9 mouse cellular contexts compared by ENCODE assay signal in genomic region chr9:66061656-66062055, GRCm38 (mm10). TPM values are rescaled to one million over a fixed set of nuclear protein-coding genes. Genes with fewer than 3 reads are reported as not detected.
DNase-seq lines count a peak whose midpoint lies in the region; ATAC-seq and TF ChIP-seq lines count a peak whose summit lies in the region.
"Had no signal": no experiment of that assay in that cellular context is flagged by ENCODE, and none has a peak within 500 bp of the region (broad histone marks: within the 10 kb centered on the region; RNA-seq: fewer than 3 reads in every experiment).

No protein-coding gene starts in this region.

- H3K9me3 ChIP-seq in heart, embryonic 12.5 days (replicated peaks): no peaks in the 10 kb centered on the region
- no peaks in the 10 kb centered on the region for H3K9me3 ChIP-seq in hindbrain, embryonic 10.5 days
- no peaks in the 10 kb centered on the region for H3K9me3 ChIP-seq in liver, embryonic 16.5 days (replicated peaks; ENCODE audit: control insufficient read depth, low read length)

- ATAC-seq in heart, embryonic 12.5 days (ENCODE audit: insufficient number of reproducible peaks, low FRiP score): no peak
- ATAC-seq in liver, embryonic 16.5 days (ENCODE audit: low read depth): no peak

- H3K27me3 ChIP-seq in heart, embryonic 12.5 days (replicated peaks): no peaks in the 10 kb centered on the region
- peaks cover 3% of the 10 kb centered on the region; the same call in 1 of the 2 replicates for H3K27me3 ChIP-seq in hindbrain, embryonic 10.5 days (ENCODE audit: insufficient read depth, poor library complexity, severe bottlenecking)
- no peaks in the 10 kb centered on the region for H3K27me3 ChIP-seq in liver, embryonic 16.5 days (ENCODE audit: control insufficient read depth, insufficient read depth, low read depth, low read length)

- H3K4me3 ChIP-seq in heart, embryonic 12.5 days: peak overlapping the region; percentile 67
- H3K4me3 ChIP-seq in hindbrain, embryonic 10.5 days: peak overlapping the region; percentile 77
- H3K4me3 ChIP-seq in liver, embryonic 16.5 days (ENCODE audit: low read depth, low read length): peak overlapping the region; percentile 93

- H3K36me3 ChIP-seq in heart, embryonic 12.5 days: peaks cover 47% of the 10 kb centered on the region
- peaks cover 44% of the 10 kb centered on the region for H3K36me3 ChIP-seq in hindbrain, embryonic 10.5 days
- H3K36me3 ChIP-seq in liver, embryonic 16.5 days (ENCODE audit: control insufficient read depth, insufficient read depth): peaks cover 42% of the 10 kb centered on the region

- intact Hi-C loops in heart, postnatal 10 days (cut with DNase I): loop anchor here (5.0 kb wide), 1 partner anchor 61 kb away; no protein-coding TSS in a partner anchor

- TF ChIP-seq POLR2A in brain, embryonic 14.5 days (IDR thresholded peaks at IDR 0.05; ENCODE audit: borderline replicate concordance, extremely low read depth, insufficient read depth, insufficient read length, poor library complexity, severe bottlenecking): no peak

- TF ChIP-seq CTCF in brain, embryonic 14.5 days (IDR thresholded peaks at IDR 0.05; ENCODE audit: borderline replicate concordance, extremely low read depth, insufficient read depth, insufficient read length): no peak

- 94% methylated on average over 3 of the region's 3 CpGs for WGBS in heart, embryonic 12.5 days
- WGBS in hindbrain, embryonic 10.5 days: 93% methylated on average over 3 of the region's 3 CpGs
- WGBS in liver, embryonic 16.5 days (ENCODE audit: insufficient replicate concordance): 80% methylated on average over 3 of the region's 3 CpGs

- 0 out of 2 replicates have a peak overlapping the region, but pooled peaks have one; percentile 81 for H3K9ac ChIP-seq in heart, embryonic 12.5 days
- peak overlapping the region; percentile 95 for H3K9ac ChIP-seq in liver, embryonic 16.5 days (ENCODE audit: low read depth, low read length)

- no peak overlapping the region for H3K27ac ChIP-seq in heart, embryonic 12.5 days (ENCODE audit: poor library complexity, severe bottlenecking)
- peak overlapping the region; percentile 94; the same call in 1 of the 2 replicates for H3K27ac ChIP-seq in hindbrain, embryonic 10.5 days
- peak overlapping the region; percentile 88; the same call in 1 of the 2 replicates for H3K27ac ChIP-seq in liver, embryonic 16.5 days (ENCODE audit: low read length)

- peak overlapping the region; percentile 84 for H3K4me2 ChIP-seq in heart, embryonic 12.5 days
- peak overlapping the region; percentile 75 for H3K4me2 ChIP-seq in liver, embryonic 16.5 days (ENCODE audit: low read depth, low read length)

- DNase-seq in heart, postnatal 10 days: no peak
- DNase-seq in brain, embryonic 14.5 days (ENCODE audit: low read depth): peak; percentile 59
- no peak for DNase-seq in hindbrain, embryonic 10.5 days (ENCODE audit: low spot score)
- no peak for DNase-seq in thymus, postnatal 10 days (ENCODE audit: low spot score in 2 of 2)
- DNase-seq in adrenal gland, postnatal 25 days: no peak
- DNase-seq in adrenal gland, postnatal 36 days: no peak
- DNase-seq: gastrocnemius, postnatal 36 days had no signal

- peaks cover 18% of the 10 kb centered on the region for H3K4me1 ChIP-seq in heart, embryonic 12.5 days (replicated peaks)
- peaks cover 22% of the 10 kb centered on the region for H3K4me1 ChIP-seq in hindbrain, embryonic 10.5 days (replicated peaks)
- peaks cover 19% of the 10 kb centered on the region for H3K4me1 ChIP-seq in liver, embryonic 16.5 days (ENCODE audit: control insufficient read depth, low read depth, low read length)

RNA-seq across cellular contexts. Expression of gene Ppib, which starts 1.6 kb away (rescaled TPM):
- polyA plus RNA-seq in heart, embryonic 12.5 days (2016; fragmentation: Nextera tagmentation; extraction: Ambion mirVana): 405 and 410 TPM in 2 replicates
- total RNA-seq in heart, postnatal 10 days (2021): 100 to 1,000 TPM; 262 to 272 TPM
- polyA plus RNA-seq in brain, embryonic 14.5 days (2012; rRNA removed): 342 and 348 TPM in 2 replicates
- 498 and 516 TPM in 2 replicates for polyA plus RNA-seq in hindbrain, embryonic 10.5 days (2016; fragmentation: Nextera tagmentation; extraction: Ambion mirVana)
- 412 and 425 TPM in 2 replicates for polyA plus RNA-seq in liver, embryonic 16.5 days (2015; fragmentation: Nextera tagmentation; extraction: Ambion mirVana)
- 297 and 304 TPM in 2 replicates for total RNA-seq in adrenal gland, postnatal 25 days (2021)
- total RNA-seq in adrenal gland, postnatal 36 days (2021): 100 to 1,000 TPM; 317 to 322 TPM

RNA-seq across cellular contexts. Expression of gene Snx22, which starts 7.9 kb away (rescaled TPM):
- polyA plus RNA-seq in heart, embryonic 12.5 days (2016; fragmentation: Nextera tagmentation; extraction: Ambion mirVana): 2.4 and 3.0 TPM in 2 replicates
- total RNA-seq in heart, postnatal 10 days (2021): 1 to 10 TPM in 1 of 2 experiments, under 1 TPM in 1; 0.81 to 1.1 TPM
- polyA plus RNA-seq in brain, embryonic 14.5 days (2012; rRNA removed): 6.2 and 6.8 TPM in 2 replicates
- 3.5 and 4.6 TPM in 2 replicates for polyA plus RNA-seq in hindbrain, embryonic 10.5 days (2016; fragmentation: Nextera tagmentation; extraction: Ambion mirVana)
- polyA plus RNA-seq in liver, embryonic 16.5 days (2015; fragmentation: Nextera tagmentation; extraction: Ambion mirVana): 30.5 and 31.3 TPM in 2 replicates
- total RNA-seq in adrenal gland, postnatal 25 days (2021): 0.30 and 0.95 TPM in 2 replicates
- total RNA-seq in adrenal gland, postnatal 36 days (2021): under 1 TPM; 0.26 to 0.30 TPM
